Mouse (Mus musculus): Measurements from ENCODE around the gene Nckap1. TPM values are rescaled to one million over a fixed set of nuclear protein-coding genes. Genes with fewer than 3 reads are reported as not detected.
"Not testable (repeated sequence)": the region's sequence is repeated elsewhere in the genome, so short reads cannot be mapped to it uniquely, and the experiment has no call there.

Nckap1 gene
- total RNA-seq, 2 experiments from 2014 or later: 405 to 410 TPM

DNA sequence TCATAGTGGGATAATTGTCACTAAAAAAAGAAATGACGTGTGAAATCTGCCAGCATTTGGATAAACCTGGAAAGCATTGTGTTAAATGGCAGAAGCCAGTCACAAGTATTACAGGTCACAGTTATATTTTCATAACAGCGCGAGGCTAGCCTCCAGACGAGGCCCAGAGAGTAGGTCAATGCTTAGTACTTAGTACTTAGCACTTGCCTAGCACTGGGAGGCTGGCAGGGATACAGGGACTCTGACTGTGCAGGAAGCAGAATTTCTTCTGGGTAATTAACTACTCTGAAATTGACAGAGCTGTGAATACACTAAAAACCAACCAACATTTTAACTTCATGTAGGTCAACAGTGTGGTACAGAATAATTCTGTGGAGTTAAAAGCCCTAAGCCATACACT lies 13.8 kb downstream of the Nckap1 start:
- intact Hi-C loops (cut with DNase I): no loop called here
- no peak for DNase-seq (ENCODE audit: low spot score in 2 of 2)

DNA sequence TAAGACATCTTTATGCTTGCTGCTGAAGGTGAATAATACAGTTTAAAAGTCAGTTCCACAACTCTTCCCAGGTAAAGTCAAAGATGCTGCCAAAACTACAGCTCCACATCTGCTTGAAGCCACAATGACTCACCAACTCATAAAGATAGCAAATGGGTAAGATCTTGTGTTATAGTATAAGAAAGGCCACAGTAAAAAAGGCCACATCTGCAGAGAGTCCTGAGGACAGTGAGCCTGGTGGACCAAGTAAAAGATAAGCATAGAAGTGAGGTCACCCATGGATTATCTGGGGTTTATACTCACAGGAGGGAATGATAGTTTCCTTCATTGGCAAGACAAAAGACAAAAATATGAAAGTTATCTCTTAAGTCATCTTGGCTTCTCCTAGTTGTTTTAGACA lies 18.9 kb downstream of the Nckap1 start:
- no peak for DNase-seq (ENCODE audit: low spot score in 2 of 2)
- intact Hi-C loops (cut with DNase I): no loop called here

DNA sequence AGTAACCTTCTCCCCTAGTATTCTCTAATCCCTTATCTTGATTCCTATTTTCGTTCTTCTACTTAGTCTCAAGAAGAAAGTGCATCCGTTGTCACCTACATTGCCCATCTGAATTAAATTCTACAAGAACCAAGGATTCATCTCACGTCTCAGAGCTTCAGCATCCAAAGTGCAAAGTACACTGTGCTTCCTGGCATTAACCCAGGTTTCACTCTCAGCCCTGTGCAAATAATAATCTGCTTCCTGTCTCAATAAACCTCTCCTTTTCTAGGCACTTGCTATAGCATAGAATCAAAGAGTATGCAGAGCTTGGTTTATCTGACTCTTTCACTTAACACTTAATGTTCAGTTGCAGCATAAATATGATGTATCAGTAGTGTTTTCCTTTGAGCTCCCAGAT lies 19.7 kb downstream of the Nckap1 start:
- intact Hi-C loops (cut with DNase I): no loop called here

DNA sequence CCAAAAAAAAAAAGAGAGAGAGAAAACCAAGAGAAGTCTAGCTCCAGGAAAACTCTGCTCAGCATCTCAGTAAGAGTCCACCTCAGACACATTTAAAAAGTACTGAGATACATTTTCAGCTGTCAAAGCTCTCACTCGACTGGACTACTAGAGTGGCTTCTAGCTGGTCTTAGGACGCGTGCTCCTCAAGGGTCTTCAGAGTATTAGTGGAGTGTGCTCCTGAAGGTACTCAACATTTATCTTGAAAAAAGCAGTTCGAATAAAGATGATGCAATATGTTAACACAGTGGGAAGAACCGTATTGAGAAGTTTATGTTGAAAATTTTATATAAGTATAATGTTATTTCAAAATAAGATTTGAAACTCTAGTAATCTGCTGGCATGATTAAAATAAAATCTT lies 20.4 kb downstream of the Nckap1 start:
- intact Hi-C loops (cut with DNase I): no loop called here
- DNase-seq (ENCODE audit: low spot score in 2 of 2): no peak

More for the DNA sequence above, 19.7 kb downstream of the Nckap1 start:
- no peak for DNase-seq (ENCODE audit: low spot score in 2 of 2)

DNA sequence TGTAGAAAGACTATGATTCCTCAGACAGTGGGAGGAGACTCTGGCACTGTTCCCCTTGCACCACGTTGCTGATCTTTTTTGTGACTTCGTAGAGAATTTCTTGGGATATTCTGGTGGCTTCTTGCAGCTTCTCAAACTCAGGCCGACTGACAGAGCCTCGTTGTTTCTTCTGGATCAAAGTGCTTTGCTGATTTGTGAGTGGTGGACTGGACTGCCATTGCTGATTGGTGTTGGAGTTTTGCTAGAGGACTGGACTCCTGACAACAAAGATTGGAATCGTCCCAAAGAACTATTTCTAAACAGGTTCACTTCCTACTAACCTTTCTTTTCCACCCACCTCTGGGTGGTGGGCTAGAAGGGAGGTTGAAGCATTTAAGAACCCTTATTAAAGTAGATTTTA lies 21.5 kb downstream of the Nckap1 start:
- intact Hi-C loops (cut with DNase I): no loop called here

DNA sequence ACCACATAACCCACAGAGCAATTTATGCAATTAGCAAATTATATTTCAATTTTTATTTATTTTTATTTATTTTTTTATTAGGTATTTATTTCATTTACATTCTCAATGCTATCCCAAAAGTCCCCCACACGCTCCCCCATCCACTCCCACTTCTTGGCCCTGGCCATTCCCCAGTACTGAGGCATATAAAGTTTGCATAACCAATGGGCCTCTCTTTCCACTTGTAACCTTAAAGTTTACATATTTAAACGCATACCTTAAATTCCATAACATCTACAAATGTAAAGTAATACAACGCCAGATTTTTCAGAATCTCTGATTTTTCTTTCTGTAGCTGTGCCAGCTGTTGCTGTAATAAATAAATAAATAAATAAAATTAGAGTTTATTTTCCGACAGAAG lies 26.7 kb downstream of the Nckap1 start:
- no peak for DNase-seq (ENCODE audit: low spot score in 2 of 2)
- intact Hi-C loops (cut with DNase I): no loop called here

More for the DNA sequence above, 21.5 kb downstream of the Nckap1 start:
- DNase-seq (ENCODE audit: low spot score in 2 of 2): no peak

DNA sequence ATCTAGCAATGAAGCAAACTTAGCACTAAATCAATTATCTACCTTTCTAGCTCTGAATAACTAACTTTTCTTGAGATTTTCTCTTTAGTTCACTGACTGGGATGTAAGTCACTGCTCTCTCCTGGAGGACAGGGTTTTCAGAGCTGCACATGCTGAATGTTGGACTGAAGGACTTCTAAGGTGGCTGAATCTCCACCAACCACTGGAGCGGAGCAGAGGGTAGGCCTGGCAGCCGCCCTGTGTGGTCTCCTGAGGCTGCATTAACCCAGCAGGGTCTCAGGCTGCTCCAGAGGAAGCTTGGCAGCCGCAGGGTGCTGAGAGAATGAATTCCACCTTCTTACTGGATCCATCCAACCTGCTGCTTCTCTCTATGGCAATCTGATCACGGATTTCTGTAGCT lies 31.5 kb downstream of the Nckap1 start:
- intact Hi-C loops (cut with DNase I): no loop called here
- no peak for DNase-seq (ENCODE audit: low spot score in 2 of 2)

DNA sequence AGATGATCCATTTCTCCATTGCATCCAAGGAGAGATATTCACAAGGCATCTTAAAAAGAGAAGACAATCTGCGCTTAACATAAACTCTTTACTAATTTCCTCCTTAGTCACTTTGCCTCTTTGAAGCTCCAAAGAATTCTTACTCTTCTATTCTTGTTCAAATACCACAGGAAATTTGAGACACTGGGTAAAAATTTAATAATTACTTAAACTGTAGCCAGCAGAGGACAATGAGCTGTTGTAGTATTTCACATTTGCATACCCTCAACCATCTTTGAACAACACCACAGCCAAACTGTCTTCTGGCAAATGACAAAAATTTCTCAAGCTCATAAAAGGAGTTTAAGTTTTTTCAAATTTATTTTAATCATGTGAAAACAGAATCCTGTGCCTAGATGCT lies 33.3 kb downstream of the Nckap1 start:
- intact Hi-C loops (cut with DNase I): no loop called here
- no peak for DNase-seq (ENCODE audit: low spot score in 2 of 2)

DNA sequence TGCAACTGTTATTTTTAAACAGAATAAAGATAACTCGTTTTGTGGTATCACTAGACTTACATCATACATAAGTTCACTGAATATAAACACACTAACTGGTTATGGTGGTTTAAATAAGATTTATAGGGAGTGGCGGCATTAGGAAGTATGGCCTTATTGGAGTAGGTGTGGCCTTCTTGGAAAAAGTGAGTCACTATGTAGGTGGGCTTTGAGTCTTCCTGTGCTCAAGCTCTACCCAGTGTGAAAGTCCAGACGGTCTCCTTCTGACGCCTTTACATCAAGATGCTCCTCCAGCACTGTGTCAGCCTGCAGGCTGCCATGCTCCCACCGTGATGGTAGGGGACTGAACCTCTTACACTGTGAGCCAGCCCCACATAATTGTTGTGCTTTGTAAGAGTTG lies 38.4 kb downstream of the Nckap1 start:
- intact Hi-C loops (cut with DNase I): no loop called here
- no peak for DNase-seq (ENCODE audit: low spot score in 2 of 2)

DNA sequence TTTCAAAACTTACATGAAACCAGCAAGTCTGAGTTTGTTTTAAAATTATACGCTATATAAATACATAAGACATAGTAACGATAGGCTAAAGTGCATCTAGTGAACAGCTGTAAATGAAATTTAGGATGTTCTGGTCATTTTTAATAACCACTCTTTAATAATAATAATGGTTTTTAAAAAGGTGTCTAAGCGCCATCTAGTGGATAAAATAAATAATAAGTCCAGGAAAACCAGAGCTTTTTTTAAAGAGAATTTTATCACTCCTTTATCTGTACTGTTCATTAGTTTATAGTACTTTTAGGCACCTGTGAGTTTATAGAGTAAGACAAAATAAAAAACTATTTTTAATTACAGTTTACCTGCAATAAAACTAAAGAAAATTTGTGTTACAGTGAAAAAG lies 44.0 kb downstream of the Nckap1 start:
- DNase-seq (ENCODE audit: low spot score in 2 of 2): no peak
- intact Hi-C loops (cut with DNase I): loop anchor here (2.0 kb wide), 1 partner anchor 180 kb away; no protein-coding TSS in a partner anchor

DNA sequence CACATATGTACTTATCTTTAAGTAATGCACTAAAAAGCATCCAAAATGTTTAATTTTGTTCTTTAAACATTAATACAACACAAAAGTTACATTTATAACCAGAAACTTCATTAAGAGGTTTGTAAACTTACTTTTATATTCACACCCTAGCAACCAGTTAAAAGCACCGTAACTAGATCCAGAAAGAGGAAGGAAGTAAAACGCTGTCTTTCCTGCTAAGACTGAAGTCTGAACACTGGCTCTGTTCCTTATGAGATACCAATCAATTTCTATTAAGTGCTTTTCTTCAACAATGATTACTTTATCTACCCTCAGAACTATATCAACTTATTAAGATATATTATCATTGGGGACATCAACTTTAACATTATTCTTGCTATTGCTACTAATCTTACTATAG lies 44.6 kb downstream of the Nckap1 start:
- intact Hi-C loops (cut with DNase I): loop anchor here (2.0 kb wide), 1 partner anchor 180 kb away; no protein-coding TSS in a partner anchor

DNA sequence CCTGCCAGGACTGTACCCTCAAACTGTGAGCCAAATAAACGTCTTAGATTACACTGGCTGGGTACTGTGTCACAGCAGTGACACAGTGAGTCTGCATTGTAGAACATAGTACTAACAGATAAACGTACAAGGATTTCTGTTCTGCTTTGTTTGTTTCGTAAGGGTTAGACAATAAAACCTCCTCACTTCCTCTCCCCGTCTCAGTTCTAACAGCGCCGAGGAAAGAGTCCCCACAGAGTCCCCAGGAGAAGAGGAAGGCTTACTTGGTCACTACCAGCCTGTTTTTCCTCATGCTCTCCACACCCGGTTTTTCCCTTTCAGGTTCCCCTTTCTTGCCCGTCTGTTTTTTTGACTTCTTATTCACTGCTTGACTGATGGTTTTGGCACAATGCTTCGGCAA lies 56.9 kb downstream of the Nckap1 start:
- DNase-seq (ENCODE audit: low spot score in 2 of 2): no peak
- intact Hi-C loops (cut with DNase I): loop anchor here (5.0 kb wide), 1 partner anchor 172 kb away; no protein-coding TSS in a partner anchor

More for the DNA sequence above, 44.6 kb downstream of the Nckap1 start:
- DNase-seq (ENCODE audit: low spot score in 2 of 2): no peak

DNA sequence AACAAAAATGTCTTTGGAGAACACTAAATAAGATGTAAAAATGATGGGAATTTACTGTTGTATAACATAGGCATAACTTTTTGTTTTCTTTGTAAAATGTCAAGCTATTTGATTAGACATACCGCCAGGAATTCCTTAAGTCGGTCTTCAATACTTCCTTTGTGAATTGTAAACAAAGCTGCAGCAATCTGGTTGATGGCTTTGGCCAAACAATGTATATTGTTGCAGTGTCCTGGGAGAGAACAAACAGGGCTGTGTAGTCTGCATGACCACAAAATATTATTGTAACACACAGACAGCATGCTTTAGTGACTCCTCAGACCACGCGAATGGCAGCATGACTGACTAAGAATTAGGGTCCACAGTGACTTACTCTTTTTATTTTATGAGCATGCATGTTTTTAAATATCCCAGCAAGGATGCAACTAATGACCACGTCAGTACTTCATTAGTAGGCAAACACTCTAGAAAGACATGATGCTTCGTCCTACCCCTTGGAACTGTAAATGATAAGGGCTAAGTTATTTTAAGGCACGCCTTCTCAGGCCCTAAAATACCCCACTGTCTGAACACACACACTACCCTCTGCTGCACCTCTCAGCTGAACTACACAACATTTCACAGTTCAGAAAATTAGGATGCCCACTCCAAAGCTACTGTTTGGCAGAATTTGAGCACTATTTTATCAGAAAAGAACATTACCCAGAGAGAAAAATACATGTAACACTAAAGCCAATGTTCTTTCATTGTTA lies 75.0 kb downstream of the Nckap1 start:
- DNase-seq (ENCODE audit: low spot score in 2 of 2): no peak
- intact Hi-C loops (cut with DNase I): no loop called here

DNA sequence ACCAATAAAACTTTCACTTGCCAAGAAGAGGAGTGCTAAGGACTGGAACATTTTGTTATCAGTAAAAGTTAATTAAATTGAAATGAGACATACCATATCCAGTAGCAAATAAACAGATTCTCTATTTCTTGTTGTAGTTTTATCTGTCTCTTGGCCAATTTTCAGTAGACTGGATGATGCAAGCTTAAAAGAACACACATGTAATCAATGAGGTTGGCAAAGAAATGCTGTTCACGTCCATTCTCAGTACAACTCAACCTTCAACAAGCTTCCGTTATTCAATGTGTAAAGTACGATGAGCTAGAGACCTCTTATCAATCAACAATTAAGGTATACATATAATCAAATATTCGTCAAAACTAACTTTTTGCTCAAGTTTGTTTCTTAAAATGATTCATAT lies 79.0 kb downstream of the Nckap1 start:
- intact Hi-C loops (cut with DNase I): no loop called here
- no peak for DNase-seq (ENCODE audit: low spot score in 2 of 2)

DNA sequence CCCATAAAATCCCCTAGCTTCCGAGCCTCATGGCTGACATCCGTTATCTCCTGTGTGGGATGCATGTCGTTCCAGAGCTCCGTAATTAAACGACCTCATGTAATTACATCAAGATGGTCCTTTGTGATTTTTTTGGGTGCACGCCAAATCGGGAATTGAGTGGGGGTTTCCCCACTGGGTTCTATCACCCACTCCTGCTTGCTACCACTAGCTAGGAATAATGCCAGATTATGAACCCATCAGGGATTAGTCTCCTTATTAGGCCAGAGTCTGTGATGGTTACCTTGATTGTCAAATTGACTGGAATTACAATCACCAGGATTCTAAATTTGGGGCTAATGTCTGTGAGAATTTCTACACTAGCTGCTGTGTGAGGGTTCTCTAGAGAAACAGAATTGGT lies 85.9 kb downstream of the Nckap1 start:
- intact Hi-C loops (cut with DNase I): loop anchor here (5.0 kb wide), 1 partner anchor 138 kb away; no protein-coding TSS in a partner anchor
- DNase-seq (ENCODE audit: low spot score in 2 of 2): not testable (repeated sequence)

DNA sequence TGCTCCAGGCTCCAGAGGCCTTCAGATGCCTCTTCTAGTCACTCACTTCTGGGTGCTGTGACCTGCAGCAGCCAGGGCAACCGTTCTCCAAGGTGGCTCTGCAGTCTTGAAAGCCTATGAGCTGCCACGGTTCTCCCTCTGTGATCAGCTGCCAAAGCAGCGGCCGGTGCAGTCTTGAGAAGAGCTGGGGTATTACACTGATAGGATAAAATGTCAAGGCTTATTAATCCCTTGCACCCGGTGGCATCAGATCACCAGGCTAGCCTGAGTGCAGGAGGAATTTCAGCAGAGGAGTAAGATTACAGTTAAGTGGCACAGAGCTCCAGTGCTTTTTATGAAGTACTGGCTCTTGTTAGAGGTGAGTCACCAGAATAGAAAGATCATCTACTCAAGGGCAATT lies 94.3 kb downstream of the Nckap1 start:
- intact Hi-C loops (cut with DNase I): no loop called here
- DNase-seq (ENCODE audit: low spot score in 2 of 2): no peak

DNA sequence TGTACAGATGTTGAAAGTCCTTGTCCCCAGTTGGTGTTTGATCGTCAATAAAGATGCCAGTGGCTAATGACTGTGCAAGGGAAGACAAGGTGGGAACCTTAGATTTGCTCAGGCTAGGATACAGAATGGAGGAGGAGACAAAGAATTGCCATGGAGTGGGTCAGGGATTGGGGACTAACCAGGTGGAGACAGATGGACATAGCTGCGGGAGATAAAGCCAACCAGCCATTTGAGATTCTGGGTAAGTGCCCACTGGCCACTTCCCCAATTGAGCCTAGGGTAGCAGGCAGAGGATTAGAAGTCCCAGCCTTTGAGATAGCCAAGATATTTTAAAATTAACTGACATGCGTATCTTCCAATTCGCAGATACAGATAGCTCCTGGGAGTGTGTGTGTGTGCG lies 96.2 kb downstream of the Nckap1 start:
- intact Hi-C loops (cut with DNase I): no loop called here
- DNase-seq (ENCODE audit: low spot score in 2 of 2): no peak

DNA sequence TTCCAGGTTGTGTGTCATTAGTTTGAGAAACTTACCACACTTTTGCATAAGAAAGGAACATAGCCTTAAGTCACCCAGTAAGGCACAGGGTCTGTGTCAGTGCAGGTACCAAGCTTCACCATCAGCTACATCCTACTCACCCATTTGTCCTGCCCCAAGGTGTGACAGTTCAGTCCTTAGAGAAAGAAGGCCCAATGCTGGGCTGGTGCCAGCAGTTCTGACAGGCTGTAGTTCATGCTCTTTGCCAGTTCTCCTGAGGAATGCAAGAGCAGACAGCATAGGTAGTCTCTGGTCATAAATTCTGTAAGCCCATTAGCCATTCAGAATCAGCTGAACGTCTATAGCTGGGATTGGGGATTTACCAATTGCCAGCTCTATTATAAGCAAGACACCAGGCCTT lies 105.3 kb downstream of the Nckap1 start:
- intact Hi-C loops (cut with DNase I): no loop called here
- no peak for DNase-seq (ENCODE audit: low spot score in 2 of 2)

DNA sequence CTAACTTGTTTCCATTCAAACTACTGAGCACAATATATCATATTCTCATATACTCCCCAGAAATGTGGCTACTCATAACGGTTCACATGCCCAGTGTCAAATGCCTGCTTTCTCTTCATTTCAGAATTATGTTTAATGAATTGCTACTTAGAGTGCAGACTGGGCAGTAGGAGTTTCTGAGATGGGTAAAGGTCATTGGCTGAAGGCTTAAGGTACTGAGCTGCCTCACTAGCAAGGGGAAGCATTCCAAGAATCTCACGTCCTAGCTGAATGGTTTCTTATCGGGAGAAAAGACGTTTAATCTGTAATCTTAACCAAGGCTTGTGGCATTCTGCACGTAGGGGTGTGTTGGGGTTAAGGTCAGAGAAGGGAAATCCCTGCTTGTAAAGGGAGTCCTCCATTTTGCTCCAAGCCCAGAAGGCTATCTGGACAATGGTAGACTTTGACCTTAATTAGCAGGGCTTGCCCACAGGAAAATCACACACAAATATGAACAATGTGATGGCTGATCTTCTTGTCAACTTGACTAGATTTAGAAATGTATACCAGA lies 106.9 kb downstream of the Nckap1 start:
- intact Hi-C loops (cut with DNase I): no loop called here

DNA sequence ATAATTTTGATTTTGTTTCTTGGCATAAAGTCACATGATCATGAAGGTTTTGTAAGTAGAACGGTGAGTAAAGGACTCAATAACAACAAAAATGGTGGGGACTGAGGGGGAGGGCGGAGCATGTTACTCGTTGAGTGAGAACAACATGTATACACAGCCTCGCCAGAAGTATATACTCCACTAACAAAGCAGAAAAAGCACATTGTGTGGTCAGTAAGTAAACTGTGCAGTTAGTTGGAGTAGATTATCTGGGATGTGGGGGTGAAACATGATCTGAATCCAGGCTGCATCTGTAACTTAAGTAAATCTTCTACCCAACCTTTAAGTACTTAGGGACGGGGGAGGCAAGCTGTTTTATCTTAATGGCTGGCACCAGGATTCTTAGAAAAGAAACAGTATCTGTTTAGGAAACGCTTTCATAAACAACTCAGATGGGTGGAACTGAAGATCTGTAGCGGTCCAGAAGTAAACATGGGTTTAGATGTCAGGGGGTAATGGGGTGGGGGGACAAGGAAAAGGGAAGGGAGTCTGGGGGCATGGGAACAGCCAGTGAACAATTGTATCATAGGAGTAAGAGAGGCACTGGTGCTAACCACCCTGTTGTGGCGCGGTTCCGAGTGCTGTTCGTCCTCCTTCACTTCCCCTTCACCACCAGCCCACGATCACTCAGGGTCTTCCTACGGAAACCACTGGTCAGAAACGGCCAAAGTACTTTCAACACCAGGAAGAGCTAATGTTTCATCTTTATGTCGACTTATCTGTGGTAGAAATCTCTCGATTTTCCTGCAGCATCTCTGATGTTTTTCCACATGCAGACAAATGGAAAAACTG lies 115.0 kb downstream of the Nckap1 start:
- DNase-seq (ENCODE audit: low spot score in 2 of 2): no peak
- intact Hi-C loops (cut with DNase I): no loop called here

More for the DNA sequence above, 106.9 kb downstream of the Nckap1 start:
- DNase-seq (ENCODE audit: low spot score in 2 of 2): no peak

DNA sequence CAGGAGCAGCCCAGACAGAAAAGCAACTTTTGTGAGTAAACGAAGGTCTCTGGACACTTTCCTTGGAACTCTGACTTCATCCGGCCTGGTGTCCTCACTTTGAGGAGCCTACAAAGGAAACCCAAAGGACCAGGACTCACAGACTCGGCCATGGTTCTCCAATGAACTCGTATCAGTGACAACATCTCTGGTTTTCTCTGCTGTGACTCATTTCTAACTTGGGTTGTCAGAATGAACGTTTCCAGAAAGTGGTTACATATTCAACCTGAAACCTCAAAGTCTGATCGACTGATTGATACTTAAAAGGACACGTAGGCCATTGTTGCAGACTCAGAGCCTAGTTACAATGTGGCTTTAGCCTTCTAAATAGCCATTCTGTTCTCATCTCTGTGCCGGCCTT lies 119.4 kb downstream of the Nckap1 start:
- intact Hi-C loops (cut with DNase I): no loop called here
- DNase-seq (ENCODE audit: low spot score in 2 of 2): no peak
